Mouse (Mus musculus) cerebellum, adult 2 months (tissue): ENCODE results near the gene Tpcn1.

Source experiments
- CTCF ChIP-seq: fragments of 200-500 bp; IDR thresholded peaks from 2 replicates; pipeline ENCODE4 v1.5.1; 2011; ENCODE audit warnings: low read depth, mild to moderate bottlenecking, control low read depth, low read length, moderate library complexity, borderline replicate concordance; ENCODE audit not compliant: insufficient read depth
- POLR2A ChIP-seq: fragments of 200-500 bp; IDR thresholded peaks from 2 replicates; pipeline ENCODE4 v1.6.1; 2011; ENCODE audit warnings: low read length, control low read depth, borderline replicate concordance; ENCODE audit not compliant: insufficient read depth

DNA sequence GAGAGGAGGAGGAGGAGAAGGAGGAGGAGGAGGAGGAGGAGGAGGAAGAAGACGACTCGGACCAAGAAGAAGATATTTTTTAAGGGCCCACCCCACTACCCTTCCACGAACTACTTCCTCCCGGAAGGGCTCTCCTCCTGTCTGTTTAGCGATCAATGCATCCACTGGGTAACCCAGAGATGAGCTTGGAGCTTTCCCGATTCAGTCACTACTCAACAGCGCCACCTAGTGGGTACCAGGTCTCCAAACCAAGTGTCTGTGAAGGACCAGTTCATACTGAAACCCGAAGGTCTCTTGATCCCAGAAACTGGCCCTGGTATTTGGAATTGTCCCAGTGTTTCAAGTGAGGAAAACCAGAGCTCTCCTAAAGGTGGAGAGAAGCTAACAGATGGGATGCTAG, 17.2 kb upstream of the Tpcn1 start:
- TF ChIP-seq POLR2A: 0 out of 2 replicates have a peak, but pooled peaks have one; percentile 5
- peak; percentile 92 for TF ChIP-seq CTCF
